Mouse (Mus musculus): Measurements from ENCODE around the gene Zfyve21.

- TF ChIP-seq GATA1 (IDR thresholded peaks at IDR 0.05; ENCODE audit: borderline replicate concordance, low read length) = no peak
- TF ChIP-seq FLI1 (IDR thresholded peaks at IDR 0.05; ENCODE audit: low read length) = no peak
These were observed 15.5 kb downstream of the Zfyve21 start for GRCm38 (mm10) chr12:111829447-111829846.
